Mouse (Mus musculus) CH12.LX (cell line): ENCODE measurements around the gene Lcor. TPM values are rescaled to one million over a fixed set of nuclear protein-coding genes. Genes with fewer than 3 reads are reported as not detected.
A peak's percentile ranks its signal among the peaks of the same experiment; 100 is the strongest.

Source experiments
- DNase-seq: peaks from one replicate; pipeline ENCODE4 v3.0.0-alpha.2; 2013; ENCODE audit errors: extremely low read depth
- H3K27ac ChIP-seq: 2 replicates; pipeline ENCODE4 v1.5.1; 2012; ENCODE audit warnings: low read depth, mild to moderate bottlenecking, control low read depth, moderate library complexity; ENCODE audit not compliant: insufficient read depth
- H3K27me3 ChIP-seq: replicated peaks from 2 replicates; pipeline ENCODE3; 2012; ENCODE audit warnings: inconsistent platforms
- H3K36me3 ChIP-seq, 2 experiments: replicated peaks in 1 of 2; 2 replicates each; pipeline versions ENCODE3 to v1.6.1; 2012; ENCODE audit warnings: inconsistent platforms in 1 of 2, low read length in 1 of 2, mild to moderate bottlenecking in 1 of 2, mixed read lengths in 1 of 2, moderate library complexity in 1 of 2; ENCODE audit not compliant: control insufficient read depth in 1 of 2, insufficient read depth in 1 of 2
- H3K4me1 ChIP-seq, 2 experiments: 2 replicates each; pipeline ENCODE4 v1.6.1; 2012; ENCODE audit warnings: inconsistent platforms in 1 of 2, moderate library complexity in 1 of 2; ENCODE audit not compliant: insufficient read depth in 2 of 2, control insufficient read depth in 1 of 2
- H3K4me2 ChIP-seq: 2 replicates; pipeline ENCODE4 v1.6.1; 2012; ENCODE audit warnings: low read depth, mild to moderate bottlenecking, control low read depth; ENCODE audit not compliant: poor library complexity, insufficient read depth, severe bottlenecking
- H3K4me3 ChIP-seq, 3 experiments: fragments of 150-350 bp in 1 of 3; sonication (generic) in 1 of 3; replicated peaks in 1 of 3; 2 replicates each; pipeline versions ENCODE3 to v1.5.1; 2011 to 2012; ENCODE audit warnings: low read depth in 2 of 3, low read length in 2 of 3, mild to moderate bottlenecking in 2 of 3, moderate library complexity in 2 of 3, control low read depth in 1 of 3, improper control_type of control experiment in 1 of 3, inconsistent platforms in 1 of 3, mixed read lengths in 1 of 3; ENCODE audit not compliant: poor library complexity in 1 of 3
- H3K79me2 ChIP-seq: replicated peaks from 2 replicates; pipeline ENCODE4 v1.6.1; 2012; ENCODE audit warnings: mild to moderate bottlenecking, moderate library complexity; ENCODE audit not compliant: control insufficient read depth, poor library complexity, insufficient read depth, severe bottlenecking; ENCODE audit errors: extremely low read depth
- H3K9ac ChIP-seq: 2 replicates; pipeline ENCODE4 v1.6.1; 2012; ENCODE audit warnings: low read depth, mild to moderate bottlenecking, control low read depth, moderate library complexity; ENCODE audit not compliant: insufficient read depth
- H3K9me3 ChIP-seq: replicated peaks from 2 replicates; pipeline ENCODE3; 2012; ENCODE audit warnings: low read length, inconsistent platforms, mixed read lengths
- BHLHE40 ChIP-seq: IDR thresholded peaks from 2 replicates; pipeline ENCODE4 v1.6.1; 2011; ENCODE audit warnings: mild to moderate bottlenecking, low read depth, low read length, improper control_type of control experiment
- CHD1 ChIP-seq: IDR thresholded peaks from 2 replicates; pipeline ENCODE4 v1.6.1; 2012; ENCODE audit warnings: low read depth, low read length, improper control_type of control experiment, inconsistent platforms
- EP300 ChIP-seq: IDR thresholded peaks from 2 replicates; pipeline ENCODE4 v1.6.1; 2011; ENCODE audit warnings: low read length, improper control_type of control experiment
- ETS1 ChIP-seq: conservative IDR thresholded peaks from 2 replicates; pipeline ENCODE4 v1.6.1; 2012; ENCODE audit warnings: low read depth, mild to moderate bottlenecking, inconsistent platforms, low read length, improper control_type of control experiment, moderate library complexity
- GABPA ChIP-seq: IDR thresholded peaks from 2 replicates; pipeline ENCODE4 v1.6.1; 2012; ENCODE audit warnings: low read depth, low read length, improper control_type of control experiment, inconsistent platforms; ENCODE audit not compliant: insufficient replicate concordance
- HCFC1 ChIP-seq: IDR thresholded peaks from 2 replicates; pipeline ENCODE4 v1.6.1; 2012; ENCODE audit warnings: low read depth, mild to moderate bottlenecking, inconsistent platforms, low read length, improper control_type of control experiment
- IRF4 ChIP-seq: IDR thresholded peaks from 2 replicates; pipeline ENCODE4 v1.6.1; 2014; ENCODE audit warnings: low read depth, mild to moderate bottlenecking, inconsistent platforms, low read length, improper control_type of control experiment
- JUN ChIP-seq: IDR thresholded peaks from 2 replicates; pipeline ENCODE4 v1.6.1; 2011; ENCODE audit warnings: low read depth, mild to moderate bottlenecking, low read length, improper control_type of control experiment, moderate library complexity; ENCODE audit not compliant: insufficient read depth
- MAZ ChIP-seq: IDR thresholded peaks from 2 replicates; pipeline ENCODE4 v1.6.1; 2012; ENCODE audit warnings: low read depth, mild to moderate bottlenecking, inconsistent platforms, low read length, improper control_type of control experiment, moderate library complexity
- MXI1 ChIP-seq: IDR thresholded peaks from 2 replicates; pipeline ENCODE4 v1.6.1; 2011; ENCODE audit warnings: mild to moderate bottlenecking, low read depth, low read length, improper control_type of control experiment
- NRF1 ChIP-seq: IDR thresholded peaks from 2 replicates; pipeline ENCODE4 v1.6.1; 2014; ENCODE audit warnings: low read depth, mild to moderate bottlenecking, inconsistent platforms, low read length, improper control_type of control experiment, moderate library complexity
- POLR2AphosphoS2 ChIP-seq: IDR thresholded peaks from 2 replicates; pipeline ENCODE4 v1.6.1; 2011; ENCODE audit warnings: low read depth, low read length, improper control_type of control experiment
- SIN3A ChIP-seq: IDR thresholded peaks from 2 replicates; pipeline ENCODE4 v1.6.1; 2012; ENCODE audit warnings: low read length, improper control_type of control experiment, inconsistent platforms
- SMC3 ChIP-seq: IDR thresholded peaks from 2 replicates; pipeline ENCODE4 v1.6.1; 2011; ENCODE audit warnings: low read depth, low read length, improper control_type of control experiment
- TBP ChIP-seq: conservative IDR thresholded peaks from 2 replicates; pipeline ENCODE4 v1.6.1; 2011; ENCODE audit warnings: low read depth, low read length, improper control_type of control experiment
- ZNF384 ChIP-seq: IDR thresholded peaks from 2 replicates; pipeline ENCODE4 v1.6.1; 2012; ENCODE audit warnings: low read depth, low read length, improper control_type of control experiment, inconsistent platforms
- dilution Hi-C: fragments of 300-500 bp; cut with MboI; formaldehyde crosslinking; loops from 2 replicates; pipeline ENCODE4 v1.14.3; 2020; ENCODE audit warnings: low sequenced_read_pairs; ENCODE audit not compliant: extremely low pct_unique_long_range_greater_than_20kb, extremely low pct_ligation_motif_present
- in situ Hi-C: fragments of 300-500 bp; cut with MboI; formaldehyde crosslinking; loops from 3 replicates; pipeline ENCODE4 v1.14.3; 2019; ENCODE audit warnings: low sequenced_read_pairs, low pct_ligation_motif_present, low pct_unique_long_range_greater_than_20kb, mixed read lengths
- polyA plus RNA-seq: library from polyadenylated mRNA; unstranded; fragments of >175 nt; gene quantifications from 2 replicates; pipeline ENCODE4 v1.2.1, GENCODE M21; 2012; ENCODE audit warnings: low read depth; ENCODE audit not compliant: insufficient read length
- total RNA-seq, 2 experiments: library from RNA; depleted of rRNA; stranded (reverse); fragments of 300-350 nt in 1 of 2; fragments of >200 nt in 1 of 2; gene quantifications; 2 replicates each; pipeline ENCODE4 v1.2.3; 2012 to 2014

Gene Lcor
- total and polyA plus RNA-seq, 3 experiments: 2.9 to 4.8 (median 3.4) TPM

DNA sequence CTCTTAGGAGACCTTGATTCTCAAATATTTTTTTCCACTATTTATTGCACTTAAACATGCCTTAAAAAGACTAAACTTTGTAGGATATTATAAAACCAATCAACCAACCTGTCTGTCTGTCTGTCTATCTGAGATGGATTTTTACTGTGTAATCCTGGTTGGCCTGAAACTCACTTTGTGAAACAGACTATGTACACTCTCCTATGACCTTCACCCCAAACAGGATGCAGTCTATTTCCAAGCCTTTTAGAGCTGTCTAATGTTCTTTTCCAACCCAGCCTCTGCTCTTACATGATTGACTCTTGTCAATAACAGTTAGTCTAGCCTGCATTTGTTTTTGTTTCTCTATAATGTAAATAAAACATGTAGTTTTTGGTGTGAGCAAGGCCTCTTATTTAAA lies 13.6 kb downstream of the Lcor start:
- Histone ChIP-seq H3K4me3 (no peak overlapping the region), H3K9me3 (no peaks in the 10 kb centered on the region), H3K27me3 (no peaks in the 10 kb centered on the region), H3K9ac (no peak overlapping the region), H3K4me1 (peaks cover 0 to 31% of the 10 kb centered on the region in 2 experiments; a peak in 2 of 4 replicates), H3K36me3 (peaks cover 5 to 29% of the 10 kb centered on the region in 2 experiments), H3K4me2 (no peak overlapping the region), H3K79me2 (peaks cover 60% of the 10 kb centered on the region), H3K27ac (no peak overlapping the region)
- in situ Hi-C loops (no loop called here), dilution Hi-C loops (no loop called here)
- TF ChIP-seq HCFC1 (no peak), SIN3A (no peak), SMC3 (no peak), EP300 (no peak), ETS1 (no peak), JUN (no peak)
- no peak for DNase-seq

DNA sequence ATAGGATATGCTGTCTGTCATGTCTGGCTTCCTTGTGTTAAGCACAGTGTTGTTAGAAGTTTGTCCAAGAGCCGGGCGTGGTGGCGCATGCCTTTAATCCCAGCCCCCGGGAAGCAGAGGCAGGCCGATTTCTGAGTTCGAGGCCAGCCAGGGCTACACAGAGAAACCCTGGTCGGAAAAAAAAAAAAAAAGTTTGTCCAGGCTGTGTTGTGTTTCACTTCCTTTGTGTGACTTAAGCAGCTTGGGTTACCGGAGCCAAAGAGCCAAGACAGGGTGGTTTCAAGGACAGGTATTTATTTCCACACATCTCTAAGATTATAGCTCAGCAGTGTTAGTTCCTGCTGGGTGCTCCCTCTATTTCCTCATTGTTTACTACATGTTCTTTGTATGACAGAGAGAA lies 25.4 kb downstream of the Lcor start:
- peak; percentile 23 for DNase-seq
- dilution Hi-C loops: no loop called here
- in situ Hi-C loops: no loop called here
- peaks cover 0 to 10% of the 10 kb centered on the region in 2 experiments for H3K36me3 ChIP-seq
- H3K79me2 ChIP-seq: peaks cover 41% of the 10 kb centered on the region
- no peak overlapping the region for H3K27ac ChIP-seq
- no peaks in the 10 kb centered on the region for H3K27me3 ChIP-seq
- TF ChIP-seq ZNF384 (peak; percentile 91), POLR2AphosphoS2 (no peak), MXI1 (no peak), NRF1 (no peak), IRF4 (peak; percentile 53), BHLHE40 (no peak), JUN (no peak), MAZ (no peak), GABPA (no peak), EP300 (peak; percentile 62), TBP (no peak), CHD1 (no peak)
- no peak overlapping the region for H3K4me3 ChIP-seq
- no peak overlapping the region for H3K4me2 ChIP-seq
- H3K9me3 ChIP-seq: no peaks in the 10 kb centered on the region
- H3K4me1 ChIP-seq: peaks cover 0 to 26% of the 10 kb centered on the region in 2 experiments; a peak in 1 of 4 replicates
- H3K9ac ChIP-seq: no peak overlapping the region
